Mouse (Mus musculus) natural killer cell, adult 2 months (primary cell): ENCODE data around the gene Gpc2.
A peak's percentile ranks its signal among the peaks of the same experiment; 100 is the strongest.

Experiments
- DNase-seq, 2 experiments: peaks; one replicate each; pipeline ENCODE4 v3.0.0; 2022; ENCODE audit warnings: low spot score in 2 of 2

The Gpc2 gene

GRCm38 (mm10) chr5:138279585-138280424 is at the start of gene Gpc2, which contains the start of the genes Gm43720 and Stag3:
Gpc2 (minus strand) TSS chr5:138280005.
Gm43720 (minus strand) TSS chr5:138279958.
Stag3 (plus strand) TSS chr5:138280240.
- DNase-seq = peak; percentile 78 to 87

GRCm38 (mm10) chr5:138312795-138313194 is 33.0 kb upstream of the Gpc2 start:
- DNase-seq = no peak

GRCm38 (mm10) chr5:138299613-138300012 is 19.8 kb upstream of the Gpc2 start:
- no peak for DNase-seq

- DNase-seq = no peak
These were observed 14.4 kb upstream of the Gpc2 start for GRCm38 (mm10) chr5:138294158-138294557.

GRCm38 (mm10) chr5:138291638-138292037 is 11.8 kb upstream of the Gpc2 start:
- DNase-seq = no peak

- peak in 1 of 2 experiments; percentile 21 for DNase-seq
These were observed 8.1 kb upstream of the Gpc2 start for GRCm38 (mm10) chr5:138287861-138288260.

- peak; percentile 24 to 46 for DNase-seq
These were observed 3.7 kb upstream of the Gpc2 start for GRCm38 (mm10) chr5:138283540-138283939.

- no peak for DNase-seq
These were observed 2.0 kb upstream of the Gpc2 start for GRCm38 (mm10) chr5:138281798-138282197.

GRCm38 (mm10) chr5:138280829-138281228 is 1.0 kb upstream of the Gpc2 start:
- no peak for DNase-seq

- DNase-seq = no peak
These were observed 592 bp upstream of the Gpc2 start for GRCm38 (mm10) chr5:138280425-138280768.

- no peak for DNase-seq
These were observed 1.8 kb downstream of the Gpc2 start for GRCm38 (mm10) chr5:138277994-138278393.

GRCm38 (mm10) chr5:138275216-138276050 is 4.4 kb downstream of the Gpc2 start:
- DNase-seq = no peak

GRCm38 (mm10) chr5:138274186-138274585 is 5.6 kb downstream of the Gpc2 start:
- DNase-seq = no peak

- no peak for DNase-seq
These were observed 7.3 kb downstream of the Gpc2 start, which contains the start of gene Gal3st4 for GRCm38 (mm10) chr5:138272409-138272923. Gal3st4 (minus strand) TSS chr5:138272840.

GRCm38 (mm10) chr5:138271232-138271631 is 8.6 kb downstream of the Gpc2 start:
- no peak for DNase-seq

GRCm38 (mm10) chr5:138268980-138269379 is 10.8 kb downstream of the Gpc2 start:
- DNase-seq = no peak

- no peak for DNase-seq
These were observed 12.7 kb downstream of the Gpc2 start for GRCm38 (mm10) chr5:138267114-138267513.

- no peak for DNase-seq
These were observed 14.1 kb downstream of the Gpc2 start for GRCm38 (mm10) chr5:138265712-138266111.

- DNase-seq = no peak
These were observed 15.6 kb downstream of the Gpc2 start for GRCm38 (mm10) chr5:138264207-138264578.

- DNase-seq = peak; percentile 86 to 89
These were observed 16.3 kb downstream of the Gpc2 start, which contains the start of gene BC037034 for GRCm38 (mm10) chr5:138263260-138264206. BC037034 (minus strand) TSS chr5:138264033.

GRCm38 (mm10) chr5:138262582-138263240 is 17.1 kb downstream of the Gpc2 start:
- DNase-seq = no peak
